Mouse (Mus musculus) adrenal gland, adult 8-10 months (tissue): ENCODE data around the gene Olfr1362. TPM values are rescaled to one million over a fixed set of nuclear protein-coding genes. Genes with fewer than 3 reads are reported as not detected.

Experiments
- DNase-seq: peaks from one replicate; pipeline ENCODE4 v3.0.0; 2022
- total RNA-seq, 4 experiments: library from RNA; stranded (reverse); gene quantifications; 2 replicates each; pipeline ENCODE4 v1.2.4; 2022

Gene Olfr1362
- not detected for total RNA-seq

DNA sequence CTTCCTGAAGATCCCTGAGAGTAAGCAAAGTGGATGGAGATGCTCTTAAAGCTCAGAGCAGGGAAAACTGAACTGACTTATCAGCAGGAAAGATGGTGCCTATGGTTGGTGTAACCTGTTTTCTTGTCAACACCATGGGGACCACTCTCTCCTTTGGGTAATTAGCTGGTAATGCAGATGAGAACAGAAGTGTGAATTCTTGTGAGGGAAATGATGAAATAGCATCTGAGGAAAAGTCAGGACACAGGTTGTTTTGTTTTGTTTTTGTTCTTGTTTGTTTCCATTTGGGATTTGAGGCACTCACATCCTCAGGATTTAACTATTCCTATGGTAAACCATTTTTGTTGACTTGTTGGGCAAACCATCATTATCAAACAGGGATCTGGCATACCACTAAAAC, at the start of gene Olfr1362:
Gene Olfr1362, minus strand, starts transcription at position 101 of the 400 bp plus-strand sequence.
- DNase-seq: no peak

DNA sequence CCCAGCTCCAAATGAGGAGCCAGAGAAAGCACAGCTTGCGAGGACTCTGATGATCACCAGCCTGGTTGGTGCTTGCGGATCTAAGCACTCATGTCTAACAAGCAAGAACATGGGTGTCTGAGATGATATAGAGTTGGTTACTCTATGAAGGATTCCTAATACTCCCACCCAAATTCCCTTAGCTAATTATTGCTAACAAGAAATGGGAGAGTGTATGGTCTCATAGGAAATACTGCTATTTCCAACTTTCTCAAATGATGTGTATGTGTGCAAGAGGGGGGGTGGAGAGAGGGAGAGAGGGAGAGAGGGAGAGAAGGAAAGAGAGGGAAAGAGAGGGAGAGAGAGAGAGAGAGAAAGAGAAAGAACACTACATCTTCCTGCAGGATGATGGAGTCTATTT, 49.5 kb upstream of the Olfr1362 start, which contains the start of gene Olfr1361:
Gene Olfr1361, minus strand, starts transcription at position 101 of the 400 bp plus-strand sequence.
- no peak for DNase-seq

DNA sequence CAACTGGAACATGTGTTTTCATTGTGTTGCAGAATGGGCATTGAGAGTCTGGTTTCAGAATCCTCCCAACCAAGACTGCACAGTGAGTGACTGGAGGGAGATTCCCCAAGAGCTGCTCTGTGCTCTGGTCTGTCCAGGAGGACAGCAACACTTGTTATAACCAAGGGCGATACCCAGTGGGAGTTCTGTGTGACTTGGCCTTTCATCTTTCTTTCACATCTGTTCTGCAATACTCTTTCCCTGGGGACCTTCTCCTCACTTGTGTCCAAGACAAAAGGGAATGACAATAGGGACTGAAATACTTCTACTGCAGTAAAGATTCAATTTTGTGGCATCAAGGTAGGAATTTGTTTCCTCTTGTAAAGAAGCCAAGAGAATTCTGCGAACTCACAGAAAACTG, 28.6 kb upstream of the Olfr1362 start, which contains the start of gene Olfr11:
Gene Olfr11, minus strand, starts transcription at position 101 of the 400 bp plus-strand sequence.
- DNase-seq: no peak

DNA sequence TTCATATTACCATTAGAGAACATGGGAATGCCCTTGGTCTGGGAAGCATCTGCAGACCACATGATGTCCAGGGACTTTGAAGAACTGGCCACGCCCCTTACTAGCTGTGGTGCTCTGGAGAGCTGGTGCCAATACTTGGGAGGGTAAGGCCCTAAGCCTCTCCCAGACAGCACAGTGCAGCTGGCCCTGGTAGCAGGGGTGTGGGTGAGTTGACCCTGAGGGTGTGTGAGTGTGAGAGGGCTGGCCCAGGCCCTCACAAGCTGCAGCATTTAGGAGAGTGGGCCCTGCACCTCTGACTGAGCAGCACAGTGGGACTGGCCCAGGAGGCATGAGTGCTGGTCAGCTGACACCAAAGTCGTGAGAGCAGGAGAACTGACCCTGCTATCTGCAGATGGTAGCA, 22.2 kb downstream of the Olfr1362 start:
- DNase-seq: no peak

DNA sequence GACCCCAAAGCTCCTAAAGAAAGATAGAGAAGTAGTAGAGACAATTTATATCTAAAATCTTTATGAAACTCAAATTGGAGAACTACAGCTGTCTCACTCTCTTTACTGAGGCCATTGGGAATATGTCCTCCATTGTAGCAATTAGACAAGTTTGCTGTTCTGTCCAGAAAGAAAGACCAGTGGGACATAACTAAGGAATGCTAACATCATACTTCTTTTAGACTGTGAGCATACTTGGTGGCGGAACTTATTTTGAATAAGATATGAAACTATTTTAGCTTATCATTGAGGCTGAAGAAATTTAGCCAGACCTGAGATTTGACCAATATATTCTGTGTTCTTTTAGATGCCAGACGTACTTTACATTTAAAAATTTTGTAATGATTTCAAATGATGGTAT, 32.2 kb downstream of the Olfr1362 start, which contains the start of gene Olfr1364:
Gene Olfr1364, minus strand, starts transcription at position 101 of the 400 bp plus-strand sequence.
- DNase-seq: no peak

Other genes with a start within 250 kb of the Olfr1362 start
- gene Zkscan3, start 211.3 kb downstream of the Olfr1362 start, total RNA-seq: 10 to 100 TPM; 55.7 to 74.1 (median 68.0) TPM
- 1 to 10 TPM in 2 of 4 experiments, under 1 TPM in 2; 0.75 to 1.9 (median 1.1) TPM for gene Pgbd1, start 173.0 kb downstream of the Olfr1362 start, total RNA-seq
- gene Zscan26, start 160.3 kb downstream of the Olfr1362 start, total RNA-seq: 10 to 100 TPM; 41.9 to 57.9 (median 51.1) TPM
- gene Nkapl, start 145.5 kb downstream of the Olfr1362 start, total RNA-seq: 1 to 10 TPM; 1.2 to 2.1 (median 1.8) TPM
- 1 to 10 TPM; 2.5 to 4.9 (median 3.8) TPM for gene Zkscan4, start 135.1 kb downstream of the Olfr1362 start, total RNA-seq
- gene Gm10065, start 134.6 kb downstream of the Olfr1362 start, total RNA-seq: not detected
- gene AK157302, start 118.8 kb downstream of the Olfr1362 start, total RNA-seq: 10 to 100 TPM in 2 of 4 experiments, 1 to 10 TPM in 2; 7.8 to 11.5 (median 10.3) TPM
- gene Gm11273, start 112.6 kb downstream of the Olfr1362 start, total RNA-seq: 10 to 100 TPM; 48.5 to 62.2 (median 55.3) TPM
- 10 to 100 TPM; 20.4 to 30.2 (median 26.0) TPM for gene Zkscan8, start 82.9 kb downstream of the Olfr1362 start, total RNA-seq
- not detected for gene Olfr1366, start 71.2 kb downstream of the Olfr1362 start, total RNA-seq
- not detected for gene Olfr1535, start 54.1 kb downstream of the Olfr1362 start, total RNA-seq
- not detected for gene Olfr1364, start 32.3 kb downstream of the Olfr1362 start, total RNA-seq
- gene Olfr11, start 28.5 kb upstream of the Olfr1362 start, total RNA-seq: not detected
- not detected for gene Olfr1361, start 49.4 kb upstream of the Olfr1362 start, total RNA-seq
- not detected for gene Olfr1360, start 63.4 kb upstream of the Olfr1362 start, total RNA-seq
- not detected for gene Olfr1359, start 84.1 kb upstream of the Olfr1362 start, total RNA-seq
- 10 to 100 TPM; 19.0 to 38.1 (median 29.8) TPM for gene Hist1h2bl, start 102.1 kb upstream of the Olfr1362 start, total RNA-seq
- 1 to 10 TPM; 2.1 to 9.9 (median 7.2) TPM for gene Hist1h2ai, start 102.4 kb upstream of the Olfr1362 start, total RNA-seq
- 10 to 100 TPM; 23.6 to 39.6 (median 35.8) TPM for gene Hist1h3h, start 103.6 kb upstream of the Olfr1362 start, total RNA-seq
- gene Hist1h2bm, start 108.0 kb upstream of the Olfr1362 start, total RNA-seq: 1 to 10 TPM; 3.7 to 7.9 (median 5.3) TPM
- 10 to 100 TPM in 3 of 4 experiments, 1 to 10 TPM in 1; 7.2 to 11.3 (median 10.4) TPM for gene Hist1h4j, start 121.0 kb upstream of the Olfr1362 start, total RNA-seq
- 100 to 1,000 TPM in 3 of 4 experiments, 10 to 100 TPM in 1; 68.3 to 123 (median 109) TPM for gene Hist1h4k, start 136.5 kb upstream of the Olfr1362 start, total RNA-seq
- 10 to 100 TPM in 1 of 4 experiments, 1 to 10 TPM in 3; 6.2 to 10.4 (median 7.6) TPM for gene Hist1h2ak, start 139.8 kb upstream of the Olfr1362 start, total RNA-seq
- 10 to 100 TPM; 10.1 to 17.6 (median 15.3) TPM for gene Hist1h2bn, start 140.1 kb upstream of the Olfr1362 start, total RNA-seq
- gene Hist1h1b, start 166.6 kb upstream of the Olfr1362 start, total RNA-seq: 10 to 100 TPM; 13.2 to 18.9 (median 15.8) TPM
- gene Hist1h3i, start 169.3 kb upstream of the Olfr1362 start, total RNA-seq: 10 to 100 TPM; 45.2 to 52.5 (median 48.0) TPM
- 1 to 10 TPM in 2 of 4 experiments, not detected in 2; 2.7 to 7.2 TPM for gene Hist1h2an, start 173.2 kb upstream of the Olfr1362 start, total RNA-seq
- 10 to 100 TPM in 1 of 4 experiments, 1 to 10 TPM in 3; 6.0 to 15.5 (median 8.6) TPM for gene Hist1h2bp, start 173.4 kb upstream of the Olfr1362 start, total RNA-seq
- gene Hist1h2bq, start 196.2 kb upstream of the Olfr1362 start, total RNA-seq: 10 to 100 TPM; 62.2 to 78.1 (median 68.0) TPM
- 10 to 100 TPM in 3 of 4 experiments, 1 to 10 TPM in 1; 6.1 to 36.2 (median 24.9) TPM for gene Hist1h2ao, start 196.4 kb upstream of the Olfr1362 start, total RNA-seq
- 100 to 1,000 TPM; 110 to 175 (median 150) TPM for gene Hist1h4m, start 197.7 kb upstream of the Olfr1362 start, total RNA-seq
- gene Hist1h4n, start 218.2 kb upstream of the Olfr1362 start, total RNA-seq: 100 to 1,000 TPM in 2 of 4 experiments, 10 to 100 TPM in 2; 56.8 to 227 (median 113) TPM
- gene Hist1h2ap, start 219.5 kb upstream of the Olfr1362 start, total RNA-seq: 10 to 100 TPM; 19.8 to 45.6 (median 32.3) TPM
- 10 to 100 TPM; 63.3 to 78.8 (median 69.1) TPM for gene Hist1h2br, start 219.7 kb upstream of the Olfr1362 start, total RNA-seq